Mouse (Mus musculus): Measurements from ENCODE around the gene Ankrd65.
"Not testable (repeated sequence)": the region's sequence is repeated elsewhere in the genome, so short reads cannot be mapped to it uniquely, and the experiment has no call there.

The Ankrd65 gene

DNA sequence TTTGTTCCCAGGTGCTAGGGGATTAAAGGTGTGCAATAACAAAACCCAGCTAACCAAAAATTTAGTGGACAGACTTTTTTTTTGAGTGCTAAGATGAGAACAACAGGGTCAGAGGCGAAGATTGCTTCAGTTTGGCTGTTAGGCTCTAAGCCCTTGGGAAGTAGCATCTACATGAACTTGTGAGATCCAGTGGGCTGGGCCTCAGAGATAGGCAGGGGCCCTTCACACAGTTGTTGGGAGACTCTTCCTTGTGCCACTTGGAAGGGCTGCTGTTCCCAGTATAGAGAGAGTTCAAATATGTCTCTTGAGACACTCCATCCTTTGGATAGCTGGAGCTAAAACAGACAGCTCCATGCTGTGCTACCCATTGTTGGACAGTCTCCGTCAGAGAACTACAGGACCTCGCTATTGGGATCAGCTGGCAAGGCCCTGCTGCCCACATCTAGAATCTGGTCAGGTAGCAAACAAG is at the start of gene Ankrd65:
Gene Ankrd65, plus strand, starts transcription at position 419 of the 469 bp plus-strand sequence.
- DNase-seq (ENCODE audit: low read depth, low spot score), result no peak

DNA sequence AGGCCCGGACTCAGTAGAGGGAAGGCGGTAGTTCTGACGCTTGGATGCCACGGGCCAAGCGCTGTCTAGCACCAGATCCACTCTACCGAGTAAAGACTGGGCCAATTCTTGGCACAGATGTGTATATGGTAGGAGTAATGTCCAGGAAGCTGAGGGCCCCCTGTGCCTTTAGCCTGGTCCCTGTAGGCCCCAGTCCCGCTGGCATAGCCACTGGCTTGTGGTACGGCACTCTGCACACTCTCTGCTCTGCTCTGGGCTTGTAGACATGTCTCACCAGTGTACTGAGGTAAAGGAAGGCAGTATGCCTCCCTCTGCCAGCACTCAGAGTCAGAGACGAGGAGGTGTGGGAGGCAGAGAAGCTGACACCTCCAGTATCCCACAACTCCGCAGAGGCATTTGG is 49.6 kb upstream of the Ankrd65 start:
- DNase-seq (ENCODE audit: low read depth, low spot score), result not testable (repeated sequence)

DNA sequence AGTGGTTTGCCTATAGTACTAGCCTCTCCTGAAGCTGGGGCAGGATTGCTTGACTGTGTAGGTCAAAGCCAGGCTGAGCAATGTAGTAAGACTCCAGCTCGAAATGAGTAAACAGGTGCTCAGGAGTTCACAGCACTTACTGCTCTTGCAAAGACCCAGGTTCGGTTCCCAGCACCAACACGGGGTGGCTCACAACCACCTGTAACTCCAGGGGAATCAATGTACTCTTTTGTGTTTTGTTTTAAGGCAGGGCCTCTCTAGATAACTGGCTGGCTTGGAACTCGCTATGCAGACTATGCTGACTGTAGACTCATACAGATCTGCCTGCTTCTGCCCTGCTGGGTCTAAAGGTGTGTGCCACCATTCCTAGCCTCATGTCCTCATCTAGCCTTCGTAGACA is 47.6 kb upstream of the Ankrd65 start:
- no peak for DNase-seq (ENCODE audit: low read depth, low spot score)

DNA sequence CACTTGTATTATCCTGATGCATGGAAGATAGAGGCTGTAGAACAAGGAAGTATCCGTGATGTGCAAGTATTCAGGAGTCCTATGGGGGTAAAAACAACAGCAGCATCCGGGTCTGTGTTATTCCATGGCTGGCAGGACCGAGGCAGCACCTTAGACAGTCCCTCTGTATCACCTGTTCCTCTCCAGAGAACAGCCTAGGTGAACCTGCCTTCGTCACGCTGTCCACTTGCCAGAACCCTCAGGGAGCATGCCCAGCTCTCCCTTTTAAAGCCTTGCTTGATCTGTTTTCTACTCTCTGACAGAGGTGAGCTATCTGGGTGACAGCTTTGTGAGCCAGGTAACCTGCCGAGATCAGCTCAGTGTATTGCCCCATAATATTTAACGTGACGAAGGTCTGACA is 45.8 kb upstream of the Ankrd65 start:
- no peak for DNase-seq (ENCODE audit: low read depth, low spot score)

DNA sequence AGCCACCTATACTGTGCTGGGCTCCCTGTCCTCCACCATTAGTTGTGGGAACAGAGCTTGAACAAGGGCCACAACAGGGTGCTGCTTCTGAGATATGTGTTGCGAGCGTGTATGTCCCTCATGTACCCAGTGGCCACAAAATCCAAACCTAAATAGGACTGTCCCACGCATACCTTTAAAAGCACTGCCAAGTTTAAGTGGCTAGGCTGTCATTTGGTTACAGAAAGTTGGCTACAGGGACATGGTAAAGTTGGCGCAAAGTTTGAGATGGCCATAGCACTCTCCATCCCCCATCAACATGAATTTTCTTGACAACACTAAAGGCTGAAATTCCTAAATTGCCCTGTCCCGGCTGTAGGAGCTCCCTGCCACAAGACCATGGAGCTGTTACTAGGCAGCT is 45.1 kb upstream of the Ankrd65 start:
- DNase-seq (ENCODE audit: low read depth, low spot score), result no peak

DNA sequence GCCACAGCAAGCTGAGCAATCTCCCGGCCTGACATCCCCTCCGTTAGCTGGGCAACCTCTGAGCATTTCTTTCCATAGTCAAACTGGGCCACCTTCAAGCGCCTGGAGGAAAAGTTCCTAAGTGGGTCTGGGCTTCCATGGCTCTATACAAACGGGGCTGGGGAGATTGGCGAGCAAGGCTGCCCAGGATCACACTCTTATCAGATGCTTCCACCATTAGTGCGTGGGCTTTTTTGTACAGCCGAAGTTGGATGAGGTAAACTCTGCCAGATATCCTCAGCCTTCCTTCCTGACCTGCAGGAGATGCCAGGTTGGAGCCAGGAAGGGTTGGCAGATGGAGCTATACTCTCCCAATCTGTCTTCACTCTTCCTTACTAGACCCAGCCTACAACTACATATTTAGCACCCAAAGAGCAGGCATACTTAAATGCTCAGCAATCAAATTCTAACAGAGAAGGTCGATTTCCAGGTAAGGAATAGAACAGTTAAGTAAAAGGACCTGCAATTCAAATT is 44.1 kb upstream of the Ankrd65 start:
- no peak for DNase-seq (ENCODE audit: low read depth, low spot score)

DNA sequence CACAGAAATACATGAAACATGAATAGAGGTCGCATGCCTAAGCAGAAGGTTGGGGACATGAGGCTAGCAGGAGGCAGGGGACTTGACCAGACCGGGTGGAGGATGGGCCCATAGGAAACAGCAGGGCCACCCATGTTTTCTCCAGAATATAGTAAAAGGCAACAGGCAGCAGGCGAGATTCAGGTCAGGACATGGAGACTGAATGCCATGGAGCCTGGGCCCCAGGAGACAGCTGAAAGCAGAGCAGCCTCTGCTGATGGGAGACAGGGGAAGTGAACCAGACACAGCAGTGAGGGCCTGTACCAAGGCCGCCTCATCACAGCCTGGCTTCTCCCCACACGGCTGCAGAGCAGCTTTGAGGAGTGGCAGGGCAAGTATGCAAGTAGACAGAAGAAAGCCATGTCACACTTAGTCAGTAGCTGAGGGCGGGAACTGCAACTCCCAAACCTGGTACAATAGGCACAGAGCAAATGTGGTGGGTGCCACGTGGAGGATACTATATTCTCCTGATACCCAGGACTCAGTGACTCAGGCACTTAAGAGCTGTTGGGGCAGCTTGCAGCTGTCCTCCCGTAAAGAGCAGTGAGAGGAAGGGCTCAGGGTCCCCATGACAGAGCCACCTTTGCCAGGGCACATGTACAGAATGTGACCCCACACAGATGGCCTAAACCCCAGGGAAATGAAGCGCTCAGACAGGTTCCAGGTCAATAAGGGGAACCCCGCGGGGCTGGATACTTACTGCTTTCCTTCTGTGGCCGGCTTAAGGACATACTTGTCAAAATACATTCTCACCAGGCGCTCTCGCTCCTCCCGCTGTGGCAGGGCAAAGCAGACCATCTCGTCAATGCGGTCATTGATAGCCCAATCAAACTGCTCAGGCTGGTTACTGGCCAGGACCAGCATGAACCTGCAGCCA is 43.4 kb upstream of the Ankrd65 start:
- no peak for DNase-seq (ENCODE audit: low read depth, low spot score)

DNA sequence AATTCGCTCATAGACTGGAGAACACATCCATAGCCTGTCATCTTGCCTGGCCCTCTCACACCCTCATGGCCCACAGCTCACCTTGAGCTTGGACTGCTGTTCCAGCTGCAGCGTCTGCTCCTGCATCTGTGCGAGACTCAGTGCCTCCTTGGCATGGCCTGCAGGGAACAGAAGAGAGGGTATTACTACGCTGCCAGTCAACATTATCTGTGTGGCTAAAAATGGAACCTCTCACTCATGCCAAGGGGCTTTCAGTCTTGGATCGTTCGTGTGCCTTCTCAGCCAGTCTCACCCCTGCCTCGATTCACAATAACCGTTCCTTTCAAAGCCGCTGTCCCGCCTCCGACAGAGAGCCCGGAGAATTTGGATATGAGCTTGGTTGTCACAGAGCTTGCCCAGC is 33.2 kb upstream of the Ankrd65 start:
- DNase-seq (ENCODE audit: low read depth, low spot score), result no peak

DNA sequence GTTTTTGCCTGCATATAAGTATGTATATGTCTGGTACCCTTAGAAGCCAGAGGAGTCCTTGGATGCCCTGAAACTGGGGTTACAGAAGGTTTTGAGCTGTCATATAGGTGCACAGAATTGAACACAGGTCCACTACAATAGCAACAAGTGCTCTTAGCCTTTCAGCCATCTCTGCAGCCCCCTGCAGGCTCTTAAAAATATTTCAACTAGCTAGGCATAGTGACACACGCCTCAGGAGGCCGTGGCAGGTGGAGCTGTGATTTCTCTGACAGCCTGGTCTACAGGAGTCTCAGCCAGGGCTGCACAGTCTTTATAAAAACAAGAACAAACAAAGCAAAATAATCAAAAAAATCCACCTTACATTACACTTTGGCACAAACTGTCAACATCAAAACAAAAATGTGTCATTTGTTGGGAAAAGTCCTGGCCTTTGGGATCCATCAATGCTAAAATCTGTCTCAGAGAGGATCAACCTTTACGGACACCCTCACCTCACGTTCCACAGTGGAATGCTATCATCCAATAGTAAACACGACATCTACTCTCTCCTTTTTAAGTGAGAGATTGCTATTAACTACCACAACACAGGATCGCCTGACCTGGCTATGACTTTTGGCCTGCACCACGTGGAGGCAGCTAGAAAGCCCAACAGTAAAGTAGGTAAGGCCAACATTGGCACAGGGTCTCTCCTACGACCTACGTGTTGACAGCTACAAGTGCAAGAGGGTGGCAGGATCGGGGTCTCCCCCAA is 30.2 kb upstream of the Ankrd65 start:
- no peak for DNase-seq (ENCODE audit: low read depth, low spot score)

DNA sequence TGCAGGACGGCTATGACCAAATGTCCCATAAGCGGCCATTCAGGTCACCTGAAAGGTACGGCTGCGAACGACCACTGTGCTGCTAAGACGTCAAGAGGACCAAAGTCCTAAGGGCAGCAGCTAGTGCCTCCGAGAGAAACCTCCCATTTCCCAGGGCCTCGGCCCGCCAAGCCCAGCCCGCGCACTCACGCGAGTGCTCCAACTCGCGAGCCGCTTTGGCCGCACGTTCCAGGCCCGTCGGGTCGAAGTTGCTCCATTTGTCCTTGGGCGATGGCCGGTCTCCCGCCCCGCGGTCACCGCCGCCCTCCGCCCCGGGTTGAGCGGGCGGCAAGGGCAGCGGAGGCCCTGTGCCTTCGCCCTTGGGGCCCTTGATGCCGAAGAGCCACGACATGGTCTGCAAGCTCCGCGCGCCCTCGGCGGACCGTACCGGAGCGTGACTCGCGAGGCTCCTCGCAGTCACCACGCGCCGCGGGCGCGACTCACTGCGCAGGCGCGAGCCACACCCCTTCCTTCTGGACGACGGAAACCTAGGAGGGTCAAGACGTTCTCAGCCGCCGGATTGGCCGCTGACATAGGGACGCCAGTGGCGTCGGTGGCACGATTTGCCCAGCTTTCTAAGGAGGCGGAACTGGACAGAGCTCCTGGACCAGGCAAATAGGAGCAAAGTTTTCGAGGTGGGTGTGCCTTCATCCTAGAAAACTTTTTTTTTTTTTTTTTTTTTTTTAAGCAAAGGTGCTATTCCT is 29.5 kb upstream of the Ankrd65 start, which contains the start of gene Atad3a:
Gene Atad3a, minus strand, starts transcription at position 481 of the 743 bp plus-strand sequence.
- peak; percentile 85 for DNase-seq (ENCODE audit: low read depth, low spot score)

DNA sequence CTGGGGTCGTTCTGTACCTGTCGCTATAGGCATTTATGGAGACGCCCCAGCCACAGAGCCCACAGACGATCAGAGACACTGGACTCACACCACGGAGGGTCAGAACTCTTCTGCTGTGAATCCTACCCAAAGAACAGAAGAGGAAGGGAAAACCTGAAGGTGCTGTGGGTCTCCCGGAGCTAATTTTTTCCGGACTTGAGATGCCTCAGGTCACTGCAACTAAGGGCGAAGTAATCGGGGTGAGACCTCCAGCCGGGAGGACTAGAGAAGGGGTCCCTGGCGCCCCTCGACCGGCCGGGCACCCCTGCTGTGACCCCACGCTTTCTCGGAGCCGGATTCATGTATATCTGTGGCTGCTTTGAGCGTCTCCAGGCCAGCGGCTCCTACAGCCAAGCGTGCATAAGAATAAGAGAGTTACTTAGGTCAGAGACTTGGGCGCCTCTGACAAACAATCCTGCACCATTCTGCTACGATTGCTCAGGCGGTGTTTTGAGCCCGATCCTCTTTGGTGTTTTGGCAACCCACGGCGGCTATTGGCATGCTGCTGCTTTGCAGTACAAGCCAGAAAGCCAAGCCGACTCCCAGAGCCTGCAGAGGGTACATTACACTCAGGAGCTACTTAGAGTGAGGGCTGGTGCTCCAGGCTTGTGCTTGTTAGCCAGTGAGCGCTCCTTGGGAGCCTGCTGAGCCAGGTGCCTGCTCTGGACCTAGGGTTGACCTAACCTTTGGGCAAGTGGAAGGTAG is 28.7 kb upstream of the Ankrd65 start:
- no peak for DNase-seq (ENCODE audit: low read depth, low spot score)

DNA sequence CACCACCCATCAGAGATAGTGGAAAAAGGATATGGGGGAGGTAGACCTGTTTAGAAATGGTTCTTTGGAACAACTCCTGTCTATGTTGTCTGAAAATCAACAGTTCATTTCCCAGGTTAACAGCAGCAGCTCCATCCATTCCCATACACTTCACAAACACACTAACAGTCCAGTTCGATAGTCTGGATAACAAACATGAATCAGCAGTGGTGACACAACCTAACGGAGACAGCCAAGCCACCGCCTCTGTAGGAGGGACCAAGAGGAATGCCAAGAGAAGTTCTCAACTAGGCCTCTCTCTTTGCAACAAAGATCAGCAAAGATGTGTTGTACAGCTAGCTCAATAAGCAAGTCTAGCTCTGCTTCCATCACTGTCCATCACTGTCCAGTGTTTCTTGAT is 27.9 kb upstream of the Ankrd65 start:
- DNase-seq (ENCODE audit: low read depth, low spot score), result no peak

DNA sequence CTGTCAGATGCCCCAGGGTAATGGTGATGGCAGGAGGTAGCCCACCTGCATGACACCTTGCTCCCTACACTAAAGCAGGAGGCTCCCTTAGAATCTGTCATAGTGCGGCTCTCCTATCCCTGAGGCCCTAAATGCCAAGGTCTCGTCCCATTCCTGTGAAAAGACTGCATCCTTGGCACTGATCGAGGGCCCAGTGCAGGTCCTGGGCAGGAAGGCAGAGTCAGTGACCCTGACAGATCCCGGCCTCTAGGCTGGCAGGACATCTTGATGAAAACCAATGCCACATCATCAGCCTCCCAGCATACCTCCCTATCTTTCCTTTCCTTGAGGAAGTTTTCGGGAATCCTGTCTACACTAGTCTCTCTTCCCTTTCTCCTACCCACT is 20.8 kb upstream of the Ankrd65 start:
- no peak for DNase-seq (ENCODE audit: low read depth, low spot score)

DNA sequence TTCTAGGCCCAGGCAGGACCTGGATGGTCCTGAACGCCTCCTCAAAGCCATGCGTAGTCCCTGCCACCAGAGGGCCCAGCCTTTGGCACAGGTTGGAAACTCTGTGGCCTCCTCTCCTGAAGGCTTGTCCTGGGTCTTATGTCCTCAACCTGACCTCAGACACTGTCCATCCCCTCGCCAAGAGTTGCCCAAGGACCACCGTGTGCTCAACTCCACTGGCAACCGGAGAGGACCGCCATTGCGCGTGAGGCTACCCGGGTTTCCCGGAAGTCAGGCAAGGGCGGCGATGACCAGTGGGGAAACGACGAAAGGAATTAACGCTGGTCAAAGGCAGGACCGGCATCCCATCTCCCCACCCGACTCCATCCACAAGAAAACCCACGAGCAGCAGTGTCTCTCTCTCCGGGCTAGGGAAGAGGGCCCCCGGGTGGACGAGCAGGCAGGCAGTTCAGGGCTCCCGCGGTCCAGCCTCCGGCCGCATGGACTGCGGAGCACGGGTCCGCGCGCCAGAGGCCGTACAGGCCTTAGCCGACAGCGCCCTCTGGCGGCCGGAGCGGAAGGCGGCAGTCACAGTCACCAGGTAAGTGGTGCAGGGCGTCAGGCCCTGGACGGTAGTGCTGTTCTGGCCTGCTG is 20.2 kb upstream of the Ankrd65 start:
- peak; percentile 78 for DNase-seq (ENCODE audit: low read depth, low spot score)

DNA sequence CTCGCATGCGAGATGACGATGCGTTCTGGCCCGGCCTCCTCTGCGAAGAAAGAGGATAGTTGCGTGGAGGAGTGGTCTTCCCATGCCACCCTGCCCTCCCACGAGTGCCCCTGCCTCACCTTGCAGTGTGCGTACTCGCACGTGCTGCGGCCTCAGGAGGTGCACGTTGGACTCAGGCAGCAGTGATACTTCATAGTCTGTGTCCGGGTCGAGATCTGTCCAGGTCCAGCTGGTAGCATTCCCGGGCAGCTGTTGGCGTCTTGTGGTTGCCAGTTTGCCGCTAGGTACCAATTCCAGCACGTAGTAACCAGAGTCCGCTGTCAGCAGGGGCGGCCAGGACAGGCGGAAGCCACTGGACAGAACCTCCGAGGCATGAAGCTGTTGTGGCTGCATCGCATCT is 19.6 kb upstream of the Ankrd65 start:
- no peak for DNase-seq (ENCODE audit: low read depth, low spot score)

DNA sequence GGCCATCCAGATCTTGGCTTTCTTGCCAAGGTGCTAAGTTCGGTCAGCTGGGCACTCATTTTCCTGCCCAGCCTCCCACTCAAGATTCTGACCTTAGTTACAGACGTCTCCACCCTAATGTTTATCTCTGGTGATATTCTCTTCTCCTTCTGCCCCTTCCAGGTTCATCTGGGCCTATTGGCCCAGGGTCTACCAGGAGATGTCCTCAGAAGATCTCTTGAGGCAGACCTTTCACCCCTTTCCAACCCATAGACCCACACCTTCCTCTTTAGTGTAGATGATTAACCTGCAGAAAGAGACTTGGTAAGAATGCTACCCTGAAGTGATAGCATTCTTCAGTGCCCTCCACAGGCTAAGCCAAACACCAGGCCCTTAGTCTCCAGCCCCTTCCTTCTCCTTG is 18.5 kb upstream of the Ankrd65 start:
- DNase-seq (ENCODE audit: low read depth, low spot score), result no peak

DNA sequence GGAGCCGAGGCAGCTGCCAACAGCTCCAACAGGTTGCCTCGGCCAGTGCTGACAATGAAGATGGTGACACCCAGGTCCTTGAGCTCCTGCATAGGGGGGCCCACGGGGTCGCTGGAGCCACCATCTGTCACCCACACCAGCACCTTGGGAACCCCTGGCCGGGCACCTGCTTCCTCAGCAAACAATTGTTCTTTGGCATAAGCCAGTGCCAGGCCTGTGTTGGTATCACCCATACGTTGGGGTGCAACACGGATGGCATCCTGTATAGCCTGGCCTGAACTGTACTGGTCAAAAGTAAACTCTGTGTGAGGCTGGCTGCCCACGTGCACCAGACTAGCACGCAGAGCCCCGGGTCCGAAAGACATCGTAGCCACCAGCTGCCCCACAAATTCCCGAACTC is 17.5 kb upstream of the Ankrd65 start:
- no peak for DNase-seq (ENCODE audit: low read depth, low spot score)

DNA sequence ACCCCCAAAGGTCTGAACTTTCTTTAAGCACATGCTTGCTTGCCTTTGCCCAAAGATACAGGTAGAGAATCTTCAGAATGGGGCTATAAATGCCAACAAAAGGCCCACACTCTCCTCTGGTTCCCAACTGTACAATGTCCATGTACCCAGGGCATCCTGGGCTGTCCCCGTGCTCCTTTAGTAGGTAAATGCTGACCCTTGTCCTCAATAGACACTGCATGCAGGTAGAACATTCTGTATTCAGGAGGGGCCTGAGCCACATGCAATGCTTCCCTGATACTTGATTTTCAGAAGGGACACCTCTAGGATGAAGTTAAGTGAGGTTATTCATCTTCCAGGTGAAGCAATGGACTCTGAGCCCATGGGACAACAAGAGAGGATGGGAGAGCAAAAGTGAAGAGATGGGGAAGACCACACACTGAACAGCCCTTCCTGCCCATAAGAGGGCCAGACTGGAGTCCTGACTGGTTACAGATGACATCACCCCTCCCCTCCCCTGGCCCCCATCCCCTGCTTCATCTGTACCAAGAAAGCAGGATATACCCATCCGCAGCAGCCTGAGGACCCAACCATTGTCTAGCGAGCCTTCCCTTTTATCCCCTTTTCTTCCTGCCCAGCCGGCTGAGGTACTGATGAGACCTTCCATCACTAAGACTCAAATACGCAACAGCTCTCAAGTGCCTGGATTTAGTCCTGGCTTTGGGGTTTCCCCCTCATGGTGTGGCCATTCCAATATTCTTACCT is 16.7 kb upstream of the Ankrd65 start:
- no peak for DNase-seq (ENCODE audit: low read depth, low spot score)

DNA sequence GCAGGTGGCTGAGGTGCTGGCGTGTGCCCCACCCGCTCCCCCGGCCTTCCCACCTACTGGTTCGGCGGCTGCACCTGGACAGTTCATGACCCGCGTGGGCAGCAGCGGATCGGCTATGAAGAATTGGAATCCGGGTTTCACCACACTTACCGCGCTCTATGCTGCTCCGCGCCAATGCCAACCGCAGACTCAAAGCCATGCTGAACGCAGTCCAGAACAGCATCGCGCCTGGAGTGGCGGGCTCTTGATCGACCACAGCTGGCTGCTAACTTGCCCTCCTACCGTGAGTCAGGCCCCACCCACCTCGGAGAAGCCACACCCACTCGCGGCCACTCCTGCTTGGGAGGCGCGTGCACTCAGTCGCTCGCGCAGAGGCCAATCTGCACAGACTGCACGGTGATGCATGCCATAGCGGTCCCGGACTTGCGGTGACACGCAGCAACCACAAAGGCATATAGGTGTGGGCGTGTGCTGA is 15.9 kb upstream of the Ankrd65 start, which contains the start of gene Vwa1:
Gene Vwa1, minus strand, starts transcription at position 419 of the 475 bp plus-strand sequence.
- DNase-seq (ENCODE audit: low read depth, low spot score), result peak; percentile 63

Measured in retina, adult 2 months (tissue).